7 mouse cellular contexts compared by ENCODE assay signal in the genomic region with DNA sequence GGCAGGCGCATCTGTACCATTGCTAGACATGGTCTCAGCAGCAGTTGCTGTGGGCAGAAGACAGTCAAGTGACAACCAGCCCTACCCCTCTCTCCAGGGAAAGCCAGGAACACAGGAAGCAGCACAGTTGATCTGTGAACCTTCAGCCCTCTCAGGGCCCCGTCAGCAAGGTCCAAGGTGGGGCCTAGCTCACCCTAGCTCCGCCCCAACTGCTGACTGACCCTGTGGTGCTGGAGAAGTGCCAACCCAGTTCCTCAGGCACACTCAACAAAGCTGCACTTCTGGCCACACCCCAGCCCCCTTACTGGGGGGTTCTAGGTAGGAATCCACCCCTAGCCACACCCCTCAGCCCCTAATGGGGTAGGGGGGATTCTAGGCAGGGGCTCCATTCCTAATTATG. TPM values are rescaled to one million over a fixed set of nuclear protein-coding genes. Genes with fewer than 3 reads are reported as not detected.
DNase-seq lines count a peak whose midpoint lies in the region; ATAC-seq and TF ChIP-seq lines count a peak whose summit lies in the region.

No protein-coding gene starts in this region.

- peak overlapping the region; percentile 75; the same call in 1 of the 2 replicates for H3K27ac ChIP-seq in MEL (ENCODE audit: control insufficient read depth, low read depth, low read length)
- H3K27ac ChIP-seq in limb, embryonic 14.5 days (replicated peaks; ENCODE audit: low read depth, low read length): no peak overlapping the region
- H3K27ac ChIP-seq in stomach, embryonic 16.5 days (ENCODE audit: low read length): peak overlapping the region; percentile 99

- no peak for TF ChIP-seq EP300 in MEL (IDR thresholded peaks at IDR 0.05; ENCODE audit: low read depth in 1 of 2, low read length in 2 of 2)

- intact Hi-C loops in heart, postnatal 10 days (cut with DNase I): no loop called here

- no peaks in the 10 kb centered on the region; the same call in 1 of the 2 replicates for H3K79me2 ChIP-seq in MEL (ENCODE audit: control insufficient read depth, insufficient read depth, low read length, poor library complexity)

- peaks cover 47% of the 10 kb centered on the region for H3K36me3 ChIP-seq in E14TG2a.4 (ENCODE audit: insufficient read depth, low read length)
- H3K36me3 ChIP-seq in MEL (ENCODE audit: control insufficient read depth in 1 of 2, insufficient read depth in 2 of 2, low read length in 2 of 2): peaks cover 0 to 23% of the 10 kb centered on the region in 2 experiments; a peak in 2 of 4 replicates
- H3K36me3 ChIP-seq in limb, embryonic 14.5 days (ENCODE audit: control insufficient read depth, insufficient read depth, low read length): peaks cover 41% of the 10 kb centered on the region
- peaks cover 11% of the 10 kb centered on the region for H3K36me3 ChIP-seq in stomach, embryonic 16.5 days (ENCODE audit: control insufficient read depth, insufficient read depth, low read length)

- TF ChIP-seq POLR2A in MEL (IDR thresholded peaks at IDR 0.05; ENCODE audit: control insufficient read depth in 1 of 2, insufficient read depth in 1 of 2, low read depth in 1 of 2, low read length in 2 of 2, poor library complexity in 1 of 2): no peak
- TF ChIP-seq POLR2A in limb, embryonic 14.5 days (IDR thresholded peaks at IDR 0.05; ENCODE audit: borderline replicate concordance, extremely low read depth, insufficient read depth, insufficient read length): no peak

- H3K9me3 ChIP-seq in E14TG2a.4 (ENCODE audit: low read length) (no peaks in the 10 kb centered on the region), MEL (replicated peaks; ENCODE audit: insufficient read depth, low read length) (no peaks in the 10 kb centered on the region)
- H3K9me3 ChIP-seq in limb, embryonic 14.5 days (ENCODE audit: control insufficient read depth, low read length): no peaks in the 10 kb centered on the region
- no peaks in the 10 kb centered on the region for H3K9me3 ChIP-seq in stomach, embryonic 16.5 days (replicated peaks; ENCODE audit: control insufficient read depth, low read length)

- 59% methylated on average over 3 of the region's 3 CpGs for WGBS in limb, embryonic 14.5 days
- WGBS in stomach, embryonic 16.5 days: 35% methylated on average over 3 of the region's 3 CpGs

- peak overlapping the region; percentile 22 for H3K9ac ChIP-seq in MEL (ENCODE audit: control insufficient read depth, low read depth, low read length, poor library complexity, severe bottlenecking)
- H3K9ac ChIP-seq in limb, embryonic 14.5 days (ENCODE audit: low read depth, low read length, severe bottlenecking): 0 out of 2 replicates have a peak overlapping the region, but pooled peaks have one; percentile 40
- peak overlapping the region; percentile 65 for H3K9ac ChIP-seq in stomach, embryonic 16.5 days (ENCODE audit: low read length)

- H3K27me3 ChIP-seq in E14TG2a.4 (ENCODE audit: insufficient read depth, low read length): no peaks in the 10 kb centered on the region
- no peaks in the 10 kb centered on the region for H3K27me3 ChIP-seq in MEL (ENCODE audit: control insufficient read depth in 1 of 2, insufficient read depth in 2 of 2, low read length in 2 of 2)
- H3K27me3 ChIP-seq in limb, embryonic 14.5 days (ENCODE audit: control insufficient read depth, insufficient read depth, low read length): no peaks in the 10 kb centered on the region
- no peaks in the 10 kb centered on the region for H3K27me3 ChIP-seq in stomach, embryonic 16.5 days (ENCODE audit: control insufficient read depth, insufficient read depth, low read length)

- ATAC-seq in limb, embryonic 14.5 days (ENCODE audit: low FRiP score, low read depth): no peak
- ATAC-seq in stomach, embryonic 16.5 days (ENCODE audit: insufficient read depth, low FRiP score): peak; percentile 13

- no peak for TF ChIP-seq CTCF in E14TG2a.4 (conservative IDR thresholded peaks at IDR 0.05; ENCODE audit: low read length)
- no peak for TF ChIP-seq CTCF in MEL (IDR thresholded peaks at IDR 0.05 in 2 of 3, conservative IDR thresholded peaks at IDR 0.05 in 1 of 3; ENCODE audit: control insufficient read depth in 1 of 3, insufficient read depth in 1 of 3, low read depth in 2 of 3, low read length in 3 of 3, poor library complexity in 1 of 3, severe bottlenecking in 1 of 3)

- H3K4me3 ChIP-seq in E14TG2a.4 (replicated peaks; ENCODE audit: low read length) (peak overlapping the region; percentile 84), MEL (ENCODE audit: control insufficient read depth in 1 of 2, insufficient read depth in 1 of 2, low read depth in 2 of 2, low read length in 2 of 2) (0 out of 4 replicates have a peak overlapping the region, but pooled peaks of 1 of the 2 experiments have one; percentile 11)
- H3K4me3 ChIP-seq in limb, embryonic 14.5 days (replicated peaks; ENCODE audit: low read length): no peak overlapping the region
- H3K4me3 ChIP-seq in stomach, embryonic 16.5 days (replicated peaks; ENCODE audit: low read length): peak overlapping the region; percentile 31

- H3K4me2 ChIP-seq in limb, embryonic 14.5 days (replicated peaks; ENCODE audit: low read depth, low read length, severe bottlenecking): peak overlapping the region; percentile 71; the same call in 1 of the 2 replicates
- H3K4me2 ChIP-seq in stomach, embryonic 16.5 days (ENCODE audit: low read depth, low read length): peak overlapping the region; percentile 65

- TF ChIP-seq RAD21 in MEL (IDR thresholded peaks at IDR 0.05; ENCODE audit: low read depth, low read length): no peak

- H3K4me1 ChIP-seq in E14TG2a.4 (replicated peaks; ENCODE audit: low read depth, low read length) (peaks cover 87% of the 10 kb centered on the region), MEL (ENCODE audit: control insufficient read depth in 1 of 2, insufficient read depth in 2 of 2, low read length in 2 of 2) (peaks cover 6 to 44% of the 10 kb centered on the region in 2 experiments; a peak in 3 of 4 replicates)
- peaks cover 33% of the 10 kb centered on the region for H3K4me1 ChIP-seq in limb, embryonic 14.5 days (ENCODE audit: control insufficient read depth, insufficient read depth, low read length)
- H3K4me1 ChIP-seq in stomach, embryonic 16.5 days (ENCODE audit: control insufficient read depth, insufficient read depth, low read length): peaks cover 36% of the 10 kb centered on the region

- peak; percentile 57 for DNase-seq in MEL (ENCODE audit: low read depth, low spot score)
- peak; percentile 58 to 60 for DNase-seq in heart, postnatal 10 days
- no peak for DNase-seq in limb, embryonic 14.5 days (ENCODE audit: low spot score)
- DNase-seq in right cerebral cortex, postnatal 25 days: no peak
- DNase-seq in thymus, postnatal 25 days: no peak

TF ChIP-seq in MEL, 35 proteins besides CTCF, POLR2A, EP300 and RAD21:
- TF ChIP-seq TCF12 (IDR thresholded peaks at IDR 0.05; ENCODE audit: low read depth, low read length) (no peak), NRF1 (IDR thresholded peaks at IDR 0.05; ENCODE audit: insufficient read depth, low read depth, low read length, poor library complexity, severe bottlenecking) (no peak), RCOR1 (IDR thresholded peaks at IDR 0.05; ENCODE audit: low read depth, low read length) (no peak), E2F4 (IDR thresholded peaks at IDR 0.05; ENCODE audit: borderline replicate concordance, low read depth, low read length) (no peak), JUND (IDR thresholded peaks at IDR 0.05; ENCODE audit: low read depth, low read length) (no peak), MXI1 (IDR thresholded peaks at IDR 0.05; ENCODE audit: low read depth, low read length) (no peak)

RNA-seq across cellular contexts. Expression of gene Plin3, which starts 4.8 kb away (rescaled TPM):
- 6.6 and 7.6 TPM in 2 replicates for total RNA-seq in MEL (2012; rRNA removed)
- polyA plus RNA-seq in MEL (2012; ENCODE audit: insufficient read depth in 1 of 2, insufficient read length in 2 of 2, low read depth in 1 of 2, low replicate concordance in 2 of 2, missing spikeins in 1 of 2): 10 to 100 TPM in 1 of 2 experiments, not detected in 1; 13.1 TPM
- total RNA-seq in heart, postnatal 10 days (2021): 10 to 100 TPM; 67.0 to 81.9 TPM
- polyA plus RNA-seq in limb, embryonic 14.5 days (2012; rRNA removed): 41.0 and 44.1 TPM in 2 replicates
- 90.1 and 90.3 TPM in 2 replicates for polyA plus RNA-seq in limb, embryonic 14.5 days (2014; fragmentation: Nextera tagmentation; extraction: Ambion mirVana)
- polyA plus RNA-seq in stomach, embryonic 16.5 days (2015; fragmentation: Nextera tagmentation; extraction: Ambion mirVana): 103 and 123 TPM in 2 replicates

RNA-seq across cellular contexts. Expression of gene Ticam1, which starts 11.2 kb away (rescaled TPM):
- total RNA-seq in MEL (2012; rRNA removed): 3.5 and 4.6 TPM in 2 replicates
- 1 to 10 TPM in 1 of 2 experiments, not detected in 1; 8.7 TPM for polyA plus RNA-seq in MEL (2012; ENCODE audit: insufficient read depth in 1 of 2, insufficient read length in 2 of 2, low read depth in 1 of 2, low replicate concordance in 2 of 2, missing spikeins in 1 of 2)
- 10 to 100 TPM; 11.6 to 12.7 TPM for total RNA-seq in heart, postnatal 10 days (2021)
- polyA plus RNA-seq in limb, embryonic 14.5 days (2012; rRNA removed): 12.5 and 16.5 TPM in 2 replicates
- polyA plus RNA-seq in limb, embryonic 14.5 days (2014; fragmentation: Nextera tagmentation; extraction: Ambion mirVana): 8.2 and 8.7 TPM in 2 replicates
- polyA plus RNA-seq in stomach, embryonic 16.5 days (2015; fragmentation: Nextera tagmentation; extraction: Ambion mirVana): 7.6 and 9.6 TPM in 2 replicates

RNA-seq across cellular contexts. Expression of gene Arrdc5, which starts 12.3 kb away (rescaled TPM):
- total RNA-seq in MEL (2012; rRNA removed): not detected in 2 replicates
- not detected for polyA plus RNA-seq in MEL (2012; ENCODE audit: insufficient read depth in 1 of 2, insufficient read length in 2 of 2, low read depth in 1 of 2, low replicate concordance in 2 of 2, missing spikeins in 1 of 2)
- not detected for total RNA-seq in heart, postnatal 10 days (2021)
- not detected in 2 replicates for polyA plus RNA-seq in limb, embryonic 14.5 days (2012; rRNA removed)
- polyA plus RNA-seq in limb, embryonic 14.5 days (2014; fragmentation: Nextera tagmentation; extraction: Ambion mirVana): not detected in 2 replicates
- polyA plus RNA-seq in stomach, embryonic 16.5 days (2015; fragmentation: Nextera tagmentation; extraction: Ambion mirVana): not detected in 2 replicates

RNA-seq across cellular contexts. Expression of gene Uhrf1, which starts 15.3 kb away (rescaled TPM):
- total RNA-seq in MEL (2012; rRNA removed): 185 and 201 TPM in 2 replicates
- 100 to 1,000 TPM; 115 to 133 TPM for polyA plus RNA-seq in MEL (2012; ENCODE audit: insufficient read depth in 1 of 2, insufficient read length in 2 of 2, low read depth in 1 of 2, low replicate concordance in 2 of 2, missing spikeins in 1 of 2)
- 10 to 100 TPM; 21.6 to 23.3 TPM for total RNA-seq in heart, postnatal 10 days (2021)
- 105 and 116 TPM in 2 replicates for polyA plus RNA-seq in limb, embryonic 14.5 days (2012; rRNA removed)
- polyA plus RNA-seq in limb, embryonic 14.5 days (2014; fragmentation: Nextera tagmentation; extraction: Ambion mirVana): 89.0 and 93.9 TPM in 2 replicates
- polyA plus RNA-seq in stomach, embryonic 16.5 days (2015; fragmentation: Nextera tagmentation; extraction: Ambion mirVana): 90.4 and 92.2 TPM in 2 replicates

RNA-seq across cellular contexts. Expression of gene Fem1a, which starts 31.2 kb away (rescaled TPM):
- 16.2 and 21.5 TPM in 2 replicates for total RNA-seq in MEL (2012; rRNA removed)
- 10 to 100 TPM in 1 of 2 experiments, not detected in 1; 17.1 TPM for polyA plus RNA-seq in MEL (2012; ENCODE audit: insufficient read depth in 1 of 2, insufficient read length in 2 of 2, low read depth in 1 of 2, low replicate concordance in 2 of 2, missing spikeins in 1 of 2)
- total RNA-seq in heart, postnatal 10 days (2021): 10 to 100 TPM; 81.5 to 94.9 TPM
- polyA plus RNA-seq in limb, embryonic 14.5 days (2012; rRNA removed): 14.5 and 18.4 TPM in 2 replicates
- 16.0 and 17.4 TPM in 2 replicates for polyA plus RNA-seq in limb, embryonic 14.5 days (2014; fragmentation: Nextera tagmentation; extraction: Ambion mirVana)
- 12.3 and 12.9 TPM in 2 replicates for polyA plus RNA-seq in stomach, embryonic 16.5 days (2015; fragmentation: Nextera tagmentation; extraction: Ambion mirVana)

Comparison
In these comparisons a context has a peak if more than half of its experiments do, and no peak if none do; other contexts are left out.
1. DNase-seq: peak in MEL (single experiment) and heart, postnatal 10 days (2 of 2); none in limb, embryonic 14.5 days (single experiment), right cerebral cortex, postnatal 25 days (single experiment) and thymus, postnatal 25 days (single experiment).
2. Peak in every context shown above with its lines, with median percentiles within 50 percentile points of each other: H3K9ac ChIP-seq.